Mouse (Mus musculus) stomach, embryonic 15.5 days (tissue): ENCODE measurements around the gene Celf2. TPM values are rescaled to one million over a fixed set of nuclear protein-coding genes. Genes with fewer than 3 reads are reported as not detected.
A peak's percentile ranks its signal among the peaks of the same experiment; 100 is the strongest.

Experiments
- ATAC-seq: fragments of 200-750 bp; cut with Nextera tagmentation; 2 replicates; pipeline ENCODE4 v1.8.0; 2017; ENCODE audit warnings: low read depth, moderate number of reproducible peaks, moderate TSS enrichment; ENCODE audit not compliant: insufficient read depth, low FRiP score
- H3K27ac ChIP-seq: fragments of 300-500 bp; sonication (generic); 2 replicates; pipeline ENCODE4 v1.5.1; 2015; ENCODE audit warnings: mild to moderate bottlenecking, inconsistent platforms
- H3K27me3 ChIP-seq: fragments of 300-500 bp; sonication (generic); replicated peaks from 2 replicates; pipeline ENCODE4 v1.6.1; 2015; ENCODE audit warnings: inconsistent platforms
- H3K36me3 ChIP-seq: fragments of 300-500 bp; sonication (generic); 2 replicates; pipeline ENCODE4 v1.6.1; 2015; ENCODE audit warnings: inconsistent platforms
- H3K4me1 ChIP-seq: fragments of 300-500 bp; sonication (generic); 2 replicates; pipeline ENCODE4 v1.6.1; 2015; ENCODE audit warnings: inconsistent platforms
- H3K4me2 ChIP-seq: fragments of 300-500 bp; sonication (generic); 2 replicates; pipeline ENCODE4 v1.6.1; 2015; ENCODE audit warnings: mild to moderate bottlenecking, inconsistent platforms
- H3K4me3 ChIP-seq: fragments of 300-500 bp; sonication (generic); replicated peaks from 2 replicates; pipeline ENCODE4 v1.5.1; 2015; ENCODE audit warnings: inconsistent platforms
- H3K9ac ChIP-seq: fragments of 300-500 bp; sonication (generic); 2 replicates; pipeline ENCODE4 v1.6.1; 2015; ENCODE audit warnings: inconsistent platforms
- H3K9me3 ChIP-seq: fragments of 300-500 bp; sonication (generic); 2 replicates; pipeline ENCODE4 v1.6.1; 2016; ENCODE audit warnings: inconsistent platforms
- WGBS: fragments of 180-500 bp; shearing (Covaris S2); methylation state at CpG from one replicate; pipeline ENCODE4 v1.1.7; 2015; 5-methylcytosine and 5-hydroxymethylcytosine counted together
- polyA plus RNA-seq: library from polyadenylated mRNA; unstranded; fragments of >200 nt; fragmentation: Nextera tagmentation; extraction: Ambion mirVana; gene quantifications from 2 replicates; pipeline ENCODE4 v1.2.1, GENCODE M21; 2015

The Celf2 gene
- polyA plus RNA-seq, 1 experiment from 2014 or later: 55.9 TPM

GRCm38 (mm10) chr2:7145541-7146043 lies 363.8 kb downstream of the Celf2 start:
- Histone ChIP-seq H3K9ac (no peak overlapping the region), H3K27me3 (no peaks in the 10 kb centered on the region), H3K9me3 (no peaks in the 10 kb centered on the region), H3K4me3 (no peak overlapping the region), H3K4me1 (no peaks in the 10 kb centered on the region), H3K36me3 (no peaks in the 10 kb centered on the region), H3K4me2 (no peak overlapping the region), H3K27ac (no peak overlapping the region)
- 82% methylated on average over 4 of the region's 4 CpGs for WGBS
- ATAC-seq: no peak

GRCm38 (mm10) chr2:7144871-7145270 lies 364.5 kb downstream of the Celf2 start:
- no peaks in the 10 kb centered on the region for H3K4me1 ChIP-seq
- no peaks in the 10 kb centered on the region for H3K9me3 ChIP-seq
- H3K9ac ChIP-seq: no peak overlapping the region
- WGBS: 91% methylated on average over 1 of the region's 1 CpGs
- no peak for ATAC-seq
- no peaks in the 10 kb centered on the region for H3K36me3 ChIP-seq
- H3K4me3 ChIP-seq: no peak overlapping the region
- H3K27ac ChIP-seq: no peak overlapping the region
- no peak overlapping the region for H3K4me2 ChIP-seq
- no peaks in the 10 kb centered on the region for H3K27me3 ChIP-seq

- 87% methylated on average over 2 of the region's 2 CpGs for WGBS
- no peaks in the 10 kb centered on the region for H3K36me3 ChIP-seq
- H3K9ac ChIP-seq: no peak overlapping the region
- no peak overlapping the region for H3K27ac ChIP-seq
- no peaks in the 10 kb centered on the region for H3K9me3 ChIP-seq
- no peaks in the 10 kb centered on the region for H3K4me1 ChIP-seq
- H3K27me3 ChIP-seq: no peaks in the 10 kb centered on the region
- H3K4me2 ChIP-seq: no peak overlapping the region
- H3K4me3 ChIP-seq: no peak overlapping the region
- no peak for ATAC-seq
Observed at GRCm38 (mm10) chr2:7123366-7123765, 386.0 kb downstream of the Celf2 start.

GRCm38 (mm10) chr2:7115801-7116200 lies 393.6 kb downstream of the Celf2 start:
- Histone ChIP-seq H3K9ac (no peak overlapping the region), H3K27ac (no peak overlapping the region), H3K4me2 (no peak overlapping the region), H3K4me1 (no peaks in the 10 kb centered on the region), H3K9me3 (no peaks in the 10 kb centered on the region), H3K36me3 (no peaks in the 10 kb centered on the region), H3K4me3 (no peak overlapping the region), H3K27me3 (no peaks in the 10 kb centered on the region)
- ATAC-seq: no peak
- WGBS: 36% methylated on average over 2 of the region's 2 CpGs

- 80% methylated on average over 3 of the region's 3 CpGs for WGBS
- ATAC-seq: no peak
- Histone ChIP-seq H3K9ac (no peak overlapping the region), H3K36me3 (no peaks in the 10 kb centered on the region), H3K4me3 (no peak overlapping the region), H3K27me3 (no peaks in the 10 kb centered on the region), H3K4me2 (no peak overlapping the region), H3K4me1 (no peaks in the 10 kb centered on the region), H3K27ac (no peak overlapping the region), H3K9me3 (no peaks in the 10 kb centered on the region)
Observed at GRCm38 (mm10) chr2:7115161-7115560, 394.2 kb downstream of the Celf2 start.

- H3K36me3 ChIP-seq: no peaks in the 10 kb centered on the region
- WGBS: 86% methylated on average over 4 of the region's 4 CpGs
- no peaks in the 10 kb centered on the region for H3K9me3 ChIP-seq
- H3K4me1 ChIP-seq: no peaks in the 10 kb centered on the region
- no peak for ATAC-seq
- H3K27me3 ChIP-seq: no peaks in the 10 kb centered on the region
- no peak overlapping the region for H3K4me2 ChIP-seq
- no peak overlapping the region for H3K4me3 ChIP-seq
- H3K9ac ChIP-seq: no peak overlapping the region
- H3K27ac ChIP-seq: no peak overlapping the region
Observed at GRCm38 (mm10) chr2:7113738-7114137, 395.6 kb downstream of the Celf2 start.

- WGBS: 66% methylated on average over 4 of the region's 4 CpGs
- H3K36me3 ChIP-seq: no peaks in the 10 kb centered on the region
- ATAC-seq: no peak
- H3K9ac ChIP-seq: no peak overlapping the region
- H3K4me3 ChIP-seq: no peak overlapping the region
- no peak overlapping the region for H3K27ac ChIP-seq
- H3K4me1 ChIP-seq: no peaks in the 10 kb centered on the region
- no peaks in the 10 kb centered on the region for H3K9me3 ChIP-seq
- no peaks in the 10 kb centered on the region for H3K27me3 ChIP-seq
- H3K4me2 ChIP-seq: no peak overlapping the region
Observed at GRCm38 (mm10) chr2:7112156-7112813, 397.1 kb downstream of the Celf2 start.

- H3K9me3 ChIP-seq: no peaks in the 10 kb centered on the region
- no peak overlapping the region for H3K4me3 ChIP-seq
- H3K4me1 ChIP-seq: no peaks in the 10 kb centered on the region; the same call in 1 of the 2 replicates
- ATAC-seq: no peak
- WGBS: 58% methylated on average over 3 of the region's 3 CpGs
- no peak overlapping the region for H3K4me2 ChIP-seq
- no peaks in the 10 kb centered on the region for H3K36me3 ChIP-seq
- H3K27me3 ChIP-seq: no peaks in the 10 kb centered on the region
- H3K27ac ChIP-seq: no peak overlapping the region
- no peak overlapping the region for H3K9ac ChIP-seq
Observed at GRCm38 (mm10) chr2:7093414-7093813, 415.9 kb downstream of the Celf2 start.

GRCm38 (mm10) chr2:7092641-7093040 lies 416.7 kb downstream of the Celf2 start:
- Histone ChIP-seq H3K9ac (no peak overlapping the region), H3K4me2 (no peak overlapping the region), H3K4me1 (no peaks in the 10 kb centered on the region; the same call in 1 of the 2 replicates), H3K27ac (no peak overlapping the region), H3K9me3 (no peaks in the 10 kb centered on the region), H3K4me3 (no peak overlapping the region), H3K36me3 (no peaks in the 10 kb centered on the region), H3K27me3 (no peaks in the 10 kb centered on the region)
- WGBS: 90% methylated on average over 5 of the region's 5 CpGs
- ATAC-seq: no peak

- no peak overlapping the region for H3K27ac ChIP-seq
- H3K9ac ChIP-seq: no peak overlapping the region
- no peak overlapping the region for H3K4me3 ChIP-seq
- H3K4me2 ChIP-seq: no peak overlapping the region
- H3K4me1 ChIP-seq: no peaks in the 10 kb centered on the region; the same call in 1 of the 2 replicates
- H3K9me3 ChIP-seq: no peaks in the 10 kb centered on the region
- no peaks in the 10 kb centered on the region for H3K36me3 ChIP-seq
- 40% methylated on average over 1 of the region's 1 CpGs for WGBS
- no peaks in the 10 kb centered on the region for H3K27me3 ChIP-seq
- ATAC-seq: no peak
Observed at GRCm38 (mm10) chr2:7090496-7090895, 418.9 kb downstream of the Celf2 start.

- H3K4me1 ChIP-seq: no peaks in the 10 kb centered on the region; the same call in 1 of the 2 replicates
- no peaks in the 10 kb centered on the region for H3K27me3 ChIP-seq
- no peak overlapping the region for H3K4me2 ChIP-seq
- no peaks in the 10 kb centered on the region for H3K36me3 ChIP-seq
- ATAC-seq: peak; percentile 65; the same call in 1 of the 2 replicates
- no peaks in the 10 kb centered on the region for H3K9me3 ChIP-seq
- 19% methylated on average over 7 of the region's 7 CpGs for WGBS
- no peak overlapping the region for H3K4me3 ChIP-seq
- H3K27ac ChIP-seq: no peak overlapping the region; the same call in 1 of the 2 replicates
- no peak overlapping the region for H3K9ac ChIP-seq
Observed at GRCm38 (mm10) chr2:7089069-7089834, 420.1 kb downstream of the Celf2 start.

- no peaks in the 10 kb centered on the region for H3K9me3 ChIP-seq
- no peak overlapping the region for H3K4me2 ChIP-seq
- H3K27me3 ChIP-seq: no peaks in the 10 kb centered on the region
- no peaks in the 10 kb centered on the region; the same call in 1 of the 2 replicates for H3K4me1 ChIP-seq
- no peak overlapping the region for H3K9ac ChIP-seq
- whole genome bisulfite sequencing: 27% methylated on average over 4 of the region's 4 CpGs
- no peak overlapping the region for H3K27ac ChIP-seq
- no peak for ATAC-seq
- no peak overlapping the region for H3K4me3 ChIP-seq
- H3K36me3 ChIP-seq: no peaks in the 10 kb centered on the region
Observed at GRCm38 (mm10) chr2:7088536-7088935, 420.8 kb downstream of the Celf2 start.
